Mouse (Mus musculus): Measurements from ENCODE around the gene Aspn.

The Aspn gene

DNA sequence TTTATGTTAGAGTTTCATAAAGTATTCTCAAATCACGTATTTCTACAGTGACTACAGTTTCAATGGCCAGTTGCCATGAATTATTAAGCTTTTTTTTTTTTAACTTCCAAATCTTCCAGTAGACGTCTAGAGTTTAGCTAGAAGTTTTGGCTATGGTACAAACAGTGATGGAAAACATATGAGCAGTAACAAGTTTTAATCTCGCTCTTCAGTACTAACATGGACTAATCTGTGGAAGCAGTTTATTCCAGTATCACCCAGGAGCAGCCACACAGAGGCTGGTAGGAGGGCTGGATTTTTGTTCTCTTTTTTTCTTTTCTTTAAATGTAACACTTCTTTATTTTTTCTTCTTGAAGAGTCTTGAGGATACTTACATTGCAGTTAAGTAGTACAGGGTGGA lies at the start of gene Aspn:
Gene Aspn, plus strand, starts transcription at position 165 of the 400 bp plus-strand sequence.
- in situ Hi-C loops (cut with MboI; ENCODE audit: unreplicated experiment in 2 of 2), result no loop called here

DNA sequence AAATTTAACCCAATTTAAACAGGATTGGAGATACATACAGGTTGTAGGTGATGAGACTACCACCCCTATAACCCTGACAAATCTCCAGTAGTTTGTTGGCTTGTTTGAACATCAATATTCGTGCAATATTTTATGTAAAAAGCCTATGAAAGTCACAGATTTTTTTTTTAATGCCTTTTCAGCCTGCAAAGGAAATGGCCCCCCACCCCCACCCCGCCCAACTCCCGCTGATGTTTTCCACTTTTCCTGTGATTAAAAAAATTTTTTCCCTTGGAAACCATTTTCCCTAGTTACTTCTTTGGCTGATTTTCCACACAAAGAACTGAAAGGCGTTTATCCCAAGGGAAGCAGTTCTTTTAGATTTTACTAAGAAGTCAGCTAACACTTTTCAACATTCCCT lies 39.7 kb upstream of the Aspn start, which contains the start of gene Ecm2:
Gene Ecm2, plus strand, starts transcription at position 301 of the 400 bp plus-strand sequence.
- in situ Hi-C loops (cut with MboI; ENCODE audit: unreplicated experiment in 2 of 2), result no loop called here

DNA sequence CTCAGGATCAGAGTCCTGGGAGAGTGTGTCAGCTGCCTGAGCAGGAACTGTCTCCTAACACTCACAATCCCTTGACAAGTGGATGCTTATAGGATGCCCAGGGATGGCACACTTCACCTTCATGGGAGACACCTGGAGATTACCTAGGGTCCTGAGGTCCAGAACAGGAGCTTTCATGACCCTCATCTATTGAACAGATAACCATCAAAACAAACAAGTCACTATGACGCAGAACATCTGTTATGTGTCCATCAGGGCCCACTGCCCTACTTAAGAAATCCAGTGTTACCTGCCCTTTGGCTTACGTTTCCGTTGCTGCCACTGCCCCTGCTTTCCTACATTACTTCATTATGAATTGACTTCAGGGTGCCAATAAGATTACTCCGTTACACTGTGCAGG lies 38.5 kb upstream of the Aspn start:
- in situ Hi-C loops (cut with MboI; ENCODE audit: unreplicated experiment in 2 of 2), result no loop called here

DNA sequence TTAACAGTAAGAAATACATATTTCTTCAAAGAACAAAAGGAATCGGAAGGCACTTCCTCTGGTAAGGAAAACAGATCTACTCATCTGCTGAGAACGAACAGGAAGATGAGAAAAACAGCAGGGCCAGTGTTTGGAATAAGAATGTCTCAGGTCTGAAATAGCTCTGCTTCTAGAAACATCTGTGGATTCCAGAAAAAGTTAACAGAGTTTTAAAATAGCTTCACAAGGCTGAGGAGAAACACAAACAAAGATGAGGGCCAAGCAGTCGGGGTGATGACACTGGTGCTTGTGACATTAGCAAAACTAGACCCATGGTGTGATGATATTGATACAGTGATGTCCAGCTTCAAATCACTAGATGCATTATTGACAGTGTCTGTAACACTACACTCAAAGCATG lies 37.1 kb upstream of the Aspn start:
- in situ Hi-C loops (cut with MboI; ENCODE audit: unreplicated experiment in 2 of 2), result no loop called here

DNA sequence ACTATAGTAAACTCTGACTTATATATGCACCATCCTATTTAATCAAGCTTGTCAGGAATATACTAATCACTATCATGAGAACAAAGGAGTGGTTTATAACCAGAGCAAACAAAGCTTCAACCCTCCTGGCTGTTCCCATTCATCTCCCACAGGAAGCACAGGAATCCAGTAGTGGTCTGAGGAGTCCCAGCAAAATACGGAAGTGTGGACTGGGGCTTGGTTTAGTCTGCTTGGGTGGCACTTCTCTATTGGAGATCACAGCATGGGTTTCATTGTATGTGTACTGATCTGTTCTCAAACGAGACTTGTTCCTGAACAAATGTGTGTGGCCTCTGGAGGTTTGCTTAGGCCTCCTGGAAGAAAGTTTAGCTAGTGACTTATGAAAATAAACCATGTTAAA lies 25.5 kb upstream of the Aspn start:
- in situ Hi-C loops (cut with MboI; ENCODE audit: unreplicated experiment in 2 of 2), result no loop called here

DNA sequence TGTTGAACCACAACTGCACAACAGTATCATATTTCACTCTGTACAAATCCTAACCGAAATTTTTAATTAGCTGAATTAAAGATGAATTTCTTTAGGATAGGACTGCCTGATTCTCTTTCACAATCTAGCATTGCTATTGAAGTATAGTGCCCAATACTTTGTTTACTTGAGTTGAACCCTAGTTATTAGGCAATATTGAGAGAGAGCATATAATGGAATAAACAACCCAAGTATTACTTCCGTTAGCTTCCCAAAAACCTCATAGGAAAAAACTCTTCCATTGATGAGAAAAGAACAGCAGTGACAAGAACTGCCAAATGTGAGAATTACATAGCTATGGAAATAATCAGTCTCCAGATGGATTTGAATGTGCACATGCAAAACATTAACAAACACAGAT lies 18.0 kb upstream of the Aspn start:
- in situ Hi-C loops (cut with MboI; ENCODE audit: unreplicated experiment in 2 of 2), result no loop called here

DNA sequence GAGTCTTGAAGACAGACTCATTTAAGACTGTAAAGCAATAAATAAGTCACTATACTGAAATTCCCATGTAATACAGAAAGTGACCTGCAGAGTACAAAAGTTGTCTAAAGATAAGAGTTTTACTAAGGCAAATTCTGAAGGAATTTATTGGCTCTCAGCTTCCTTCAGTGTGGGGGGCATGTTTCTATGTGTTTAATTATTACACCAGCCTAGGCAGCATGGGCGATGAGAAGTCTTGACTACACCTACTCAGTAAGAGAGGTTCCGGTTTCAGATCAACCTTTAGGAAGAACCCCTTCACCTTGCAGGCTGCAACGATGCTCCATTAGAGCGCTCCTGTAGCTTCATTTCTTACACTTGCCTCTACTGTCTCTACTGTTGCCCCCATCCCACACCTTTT lies 13.6 kb upstream of the Aspn start:
- in situ Hi-C loops (cut with MboI; ENCODE audit: unreplicated experiment in 2 of 2), result no loop called here

DNA sequence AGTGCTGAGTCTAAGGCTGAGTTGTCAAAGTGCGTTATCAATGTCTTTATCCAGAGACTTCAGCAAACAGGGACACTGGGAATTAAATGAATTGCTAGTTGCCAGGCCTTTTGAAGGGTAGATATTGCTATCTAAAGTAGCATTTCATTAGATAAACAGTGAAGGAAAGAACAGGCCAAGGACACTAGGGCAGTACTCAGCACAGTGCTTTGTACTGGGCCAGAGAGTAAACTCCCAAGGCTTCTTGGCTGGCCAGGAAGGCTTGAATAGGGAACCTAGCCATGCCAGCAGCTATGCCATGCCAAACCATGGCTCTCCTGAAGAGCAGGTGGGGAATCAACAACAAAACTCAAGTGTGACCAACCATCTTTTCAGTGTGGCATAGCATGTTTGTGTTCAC lies 7.3 kb upstream of the Aspn start:
- in situ Hi-C loops (cut with MboI; ENCODE audit: unreplicated experiment in 2 of 2), result no loop called here

DNA sequence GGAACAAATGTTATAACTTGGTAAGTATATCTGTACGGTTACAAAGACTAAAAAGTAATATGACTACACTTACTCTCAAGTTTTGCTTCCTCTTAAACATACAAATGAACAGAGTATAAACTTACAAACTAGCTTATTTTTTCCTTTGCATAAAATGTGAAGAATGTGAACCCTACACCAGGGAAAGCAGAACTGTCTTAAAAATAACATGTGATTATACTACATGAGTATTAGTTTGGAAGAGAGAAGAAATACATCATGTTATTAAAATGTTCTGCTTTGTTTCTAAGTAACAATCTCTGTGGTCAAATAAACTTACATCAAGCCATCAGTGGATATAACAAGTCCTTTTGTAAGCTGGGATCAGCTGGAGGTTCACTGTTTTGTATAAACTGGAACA lies 5.5 kb upstream of the Aspn start:
- in situ Hi-C loops (cut with MboI; ENCODE audit: unreplicated experiment in 2 of 2), result no loop called here

DNA sequence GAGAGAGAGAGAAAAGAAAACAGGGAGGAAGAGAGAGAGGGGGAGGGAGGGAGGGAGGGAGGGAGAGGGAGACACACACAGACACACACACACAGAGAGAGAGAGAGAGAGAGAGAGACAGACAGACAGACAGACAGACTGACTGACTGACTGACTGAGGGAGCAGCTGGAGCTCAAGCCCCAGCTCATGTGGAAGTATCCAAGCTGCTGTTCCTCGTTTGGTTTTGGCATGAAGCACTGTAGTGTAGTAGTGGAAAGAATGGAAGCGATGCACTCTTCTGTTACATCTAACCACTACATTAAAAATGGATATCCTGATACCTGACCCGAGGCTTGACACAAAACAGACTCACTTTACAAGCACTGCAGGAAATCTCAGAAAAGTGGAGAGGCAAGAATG lies 1.4 kb downstream of the Aspn start:
- in situ Hi-C loops (cut with MboI; ENCODE audit: unreplicated experiment in 2 of 2), result no loop called here

DNA sequence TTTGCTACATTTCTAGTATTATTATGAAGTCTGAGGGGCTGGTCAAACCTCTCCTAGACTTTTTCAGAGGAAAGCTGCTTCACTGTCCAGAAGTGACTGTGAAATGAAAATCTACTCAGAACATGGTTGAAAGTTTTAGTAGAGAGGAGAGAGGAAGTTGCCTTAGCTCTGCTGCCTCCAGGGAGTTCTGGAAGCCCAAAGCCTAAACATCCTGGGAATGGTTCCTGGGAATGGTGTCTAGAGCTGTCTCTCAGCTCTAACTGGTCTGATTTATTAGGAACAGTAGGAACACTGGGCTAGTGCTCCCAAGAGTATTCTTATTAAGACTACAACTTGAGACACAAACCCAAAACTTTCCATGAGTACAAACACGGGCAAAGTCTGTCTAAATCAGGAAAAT lies 2.3 kb downstream of the Aspn start:
- in situ Hi-C loops (cut with MboI; ENCODE audit: unreplicated experiment in 2 of 2), result no loop called here

DNA sequence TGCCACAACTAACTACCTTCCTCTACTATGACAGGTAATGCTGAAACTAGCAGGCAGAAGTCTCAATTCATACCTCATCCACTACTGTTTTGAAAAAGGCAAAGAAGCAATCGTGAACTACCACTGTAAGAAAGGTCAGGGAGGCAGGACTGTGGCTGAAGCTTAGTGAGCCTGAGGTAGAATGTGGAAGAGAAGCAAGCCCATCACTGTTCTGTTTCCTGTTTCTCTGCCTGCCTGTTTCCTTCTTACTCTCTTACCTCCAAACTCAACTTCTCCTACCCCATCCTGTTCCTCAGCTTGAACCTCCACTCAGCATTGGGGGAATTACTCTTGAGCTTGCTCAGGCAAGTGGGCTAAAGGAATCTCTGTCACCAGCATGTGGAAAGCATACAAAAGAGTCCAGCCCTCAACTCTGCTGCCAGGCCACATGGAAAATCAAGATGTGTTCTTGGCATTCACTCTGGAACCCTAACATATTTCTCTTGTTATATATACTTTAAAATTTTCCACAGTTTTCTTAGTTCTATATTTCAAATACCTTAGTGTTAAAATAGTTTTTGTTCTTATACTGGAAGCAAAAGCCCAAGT lies 3.4 kb downstream of the Aspn start:
- in situ Hi-C loops (cut with MboI; ENCODE audit: unreplicated experiment in 2 of 2), result no loop called here

DNA sequence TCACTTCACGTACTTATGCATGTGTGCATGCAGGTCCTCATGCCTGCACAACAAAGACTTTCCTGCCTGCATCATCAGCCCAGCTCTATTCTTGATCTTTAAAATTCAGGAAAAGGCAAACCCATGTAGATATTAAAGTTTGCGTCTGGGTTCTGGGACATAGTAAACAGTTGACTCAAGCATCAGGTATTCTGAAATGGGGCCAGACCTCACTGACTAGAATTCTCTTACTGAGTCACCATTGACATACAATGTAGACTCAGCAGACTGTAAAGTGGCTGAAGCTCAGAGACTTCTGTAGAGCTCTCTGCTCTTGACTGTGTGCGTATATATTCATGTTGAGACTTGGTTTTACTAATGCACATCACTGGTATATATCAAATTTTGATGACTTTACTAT lies 5.4 kb downstream of the Aspn start:
- in situ Hi-C loops (cut with MboI; ENCODE audit: unreplicated experiment in 2 of 2), result no loop called here

DNA sequence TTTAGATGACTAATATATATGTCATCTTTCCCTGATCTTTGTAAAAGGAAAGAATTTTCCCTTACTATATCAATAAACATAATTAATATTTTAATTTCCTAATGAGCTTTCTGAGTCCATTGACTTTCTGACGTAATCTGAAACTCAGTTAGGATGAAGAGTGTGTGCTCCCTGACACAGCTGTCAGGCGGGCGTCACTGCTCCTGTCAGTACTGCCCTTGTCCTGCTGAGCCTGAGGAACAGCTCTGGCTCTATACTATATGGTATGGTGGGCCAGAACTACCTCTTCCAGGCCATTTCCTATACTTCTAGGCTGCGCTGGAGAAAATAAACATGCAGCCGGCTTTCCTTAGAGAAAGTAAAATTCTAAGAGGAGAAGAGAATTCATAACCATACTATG lies 10.3 kb downstream of the Aspn start:
- in situ Hi-C loops (cut with MboI; ENCODE audit: unreplicated experiment in 2 of 2), result no loop called here

DNA sequence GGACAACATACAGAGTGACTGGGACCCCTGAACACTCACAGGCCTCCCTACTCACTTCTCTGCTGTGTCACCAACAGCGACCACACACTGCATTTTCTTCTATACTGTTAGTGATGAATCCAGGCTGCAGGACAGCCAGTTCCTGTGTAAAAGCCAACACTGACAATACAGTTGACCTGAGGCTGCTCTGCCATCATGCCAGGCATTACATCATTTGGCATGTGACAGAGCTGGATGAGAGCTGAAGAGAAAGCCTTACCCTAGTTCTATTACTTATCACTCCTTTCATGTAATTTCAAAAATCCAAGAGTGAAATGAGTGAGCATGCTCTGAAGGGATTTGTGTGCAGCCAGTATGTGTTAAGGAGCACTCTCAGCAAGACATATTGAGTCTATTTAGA lies 12.0 kb downstream of the Aspn start:
- in situ Hi-C loops (cut with MboI; ENCODE audit: unreplicated experiment in 2 of 2), result no loop called here

DNA sequence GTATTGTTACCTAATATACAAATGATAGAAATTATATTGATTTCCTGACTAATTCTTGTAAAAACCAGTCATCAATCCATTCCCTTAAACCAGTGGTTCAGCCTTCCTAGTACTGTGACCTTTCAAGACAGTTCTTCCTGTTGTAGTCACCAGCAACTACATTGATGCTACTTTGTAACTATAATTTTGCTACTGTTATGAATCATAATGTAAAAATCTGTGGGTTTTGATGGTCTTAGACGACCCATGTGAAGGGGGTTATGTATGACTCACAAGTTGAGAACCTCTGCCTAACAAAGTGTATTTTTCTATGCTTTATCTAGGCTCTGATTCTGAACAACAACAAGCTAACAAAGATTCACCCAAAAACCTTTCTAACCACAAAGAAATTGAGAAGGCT lies 12.7 kb downstream of the Aspn start:
- in situ Hi-C loops (cut with MboI; ENCODE audit: unreplicated experiment in 2 of 2), result no loop called here

DNA sequence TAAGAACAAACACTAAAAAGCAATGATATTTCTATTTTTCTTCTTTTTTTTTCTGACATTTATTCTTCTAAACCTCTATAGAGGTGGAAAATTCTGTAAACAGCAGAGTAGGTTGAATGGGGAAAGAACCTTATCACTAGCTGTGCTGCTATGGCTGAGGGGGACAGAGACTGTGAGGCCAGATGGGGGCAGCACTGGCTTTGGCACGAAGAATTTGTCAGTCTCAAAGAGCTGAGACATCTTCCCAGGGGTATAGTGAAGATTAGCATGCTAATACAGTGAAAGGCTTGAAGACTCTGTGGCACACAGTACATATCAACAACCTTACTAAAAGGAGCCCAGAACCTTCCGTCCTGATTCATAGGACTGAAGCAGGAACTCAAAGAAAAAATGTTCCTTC lies 14.9 kb downstream of the Aspn start:
- in situ Hi-C loops (cut with MboI; ENCODE audit: unreplicated experiment in 2 of 2), result no loop called here

DNA sequence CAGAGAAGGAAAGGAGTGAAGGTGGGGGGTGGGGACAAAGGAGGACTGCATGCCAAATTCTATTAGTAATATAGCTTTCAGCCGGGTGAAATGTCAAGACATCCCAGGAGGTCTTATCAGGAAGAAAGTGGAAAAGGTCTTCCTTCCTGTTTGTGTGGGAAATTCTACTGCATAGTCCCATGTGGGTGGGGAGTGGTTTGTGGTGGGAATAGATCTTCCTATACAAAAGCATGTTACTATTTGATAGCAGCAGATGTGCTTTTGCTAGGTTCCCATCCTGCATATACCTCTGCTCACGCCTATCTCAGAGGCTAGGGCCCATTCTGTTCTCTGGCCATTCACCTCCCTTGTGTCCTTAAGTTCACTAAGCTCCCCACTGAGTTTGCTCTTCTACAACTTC lies 16.6 kb downstream of the Aspn start:
- in situ Hi-C loops (cut with MboI; ENCODE audit: unreplicated experiment in 2 of 2), result no loop called here

DNA sequence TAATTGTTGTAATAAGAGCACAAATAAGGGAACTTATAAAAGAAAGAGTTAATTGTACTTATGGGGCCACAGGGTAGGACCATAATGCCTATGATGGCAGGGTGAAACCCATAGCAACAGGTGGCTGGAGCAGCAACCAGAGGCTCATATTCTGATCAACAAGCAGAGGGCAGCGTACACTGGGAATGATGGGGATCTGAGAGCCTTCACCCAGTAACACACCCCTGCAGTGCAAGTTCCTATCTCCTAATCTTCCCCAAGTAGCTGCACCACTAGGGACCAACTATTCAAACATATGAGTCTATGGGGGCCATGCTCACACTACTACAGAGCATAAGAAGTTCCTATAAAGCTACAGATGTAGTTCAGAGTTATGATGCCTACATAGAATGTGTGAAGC lies 20.1 kb downstream of the Aspn start:
- in situ Hi-C loops (cut with MboI; ENCODE audit: unreplicated experiment in 2 of 2), result no loop called here

DNA sequence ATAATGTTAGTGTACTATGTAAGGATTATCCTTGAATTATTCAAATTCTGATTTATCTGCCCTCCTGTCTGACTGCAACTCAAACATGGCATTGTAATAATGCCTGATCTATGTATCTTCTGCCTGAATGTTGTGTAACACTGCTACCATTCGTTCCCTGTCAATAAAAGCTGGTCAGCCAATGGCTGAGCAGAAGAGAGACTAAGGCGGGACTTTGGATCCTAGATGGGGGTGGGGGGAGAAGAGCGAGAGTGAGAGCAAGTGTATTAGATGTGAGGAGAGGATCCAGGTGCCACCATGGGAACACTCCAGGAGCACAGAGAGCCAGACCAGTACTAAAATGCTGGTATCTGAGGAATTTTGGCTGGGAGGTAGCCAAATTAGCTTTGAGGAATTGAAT lies 26.1 kb downstream of the Aspn start:
- in situ Hi-C loops (cut with MboI; ENCODE audit: unreplicated experiment in 2 of 2), result no loop called here

DNA sequence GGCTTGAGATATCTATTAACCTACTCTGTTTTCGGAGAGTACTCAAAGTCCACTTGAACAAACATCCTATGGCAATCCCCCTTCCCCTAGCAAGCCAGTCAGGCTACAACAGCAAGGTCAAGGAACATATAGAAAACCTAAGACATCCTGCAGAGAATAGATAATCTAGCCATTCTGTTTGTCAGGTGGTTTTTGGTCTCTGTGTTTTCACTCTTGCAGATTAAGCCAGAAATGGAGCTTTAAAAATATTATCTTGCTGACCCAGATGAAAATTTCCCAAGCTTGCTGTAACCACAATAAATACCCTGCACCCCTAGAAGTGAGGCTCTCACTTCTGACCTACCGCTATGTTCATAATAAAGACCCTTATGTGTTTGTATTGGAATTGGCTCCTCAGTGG lies 27.2 kb downstream of the Aspn start:
- in situ Hi-C loops (cut with MboI; ENCODE audit: unreplicated experiment in 2 of 2), result no loop called here

DNA sequence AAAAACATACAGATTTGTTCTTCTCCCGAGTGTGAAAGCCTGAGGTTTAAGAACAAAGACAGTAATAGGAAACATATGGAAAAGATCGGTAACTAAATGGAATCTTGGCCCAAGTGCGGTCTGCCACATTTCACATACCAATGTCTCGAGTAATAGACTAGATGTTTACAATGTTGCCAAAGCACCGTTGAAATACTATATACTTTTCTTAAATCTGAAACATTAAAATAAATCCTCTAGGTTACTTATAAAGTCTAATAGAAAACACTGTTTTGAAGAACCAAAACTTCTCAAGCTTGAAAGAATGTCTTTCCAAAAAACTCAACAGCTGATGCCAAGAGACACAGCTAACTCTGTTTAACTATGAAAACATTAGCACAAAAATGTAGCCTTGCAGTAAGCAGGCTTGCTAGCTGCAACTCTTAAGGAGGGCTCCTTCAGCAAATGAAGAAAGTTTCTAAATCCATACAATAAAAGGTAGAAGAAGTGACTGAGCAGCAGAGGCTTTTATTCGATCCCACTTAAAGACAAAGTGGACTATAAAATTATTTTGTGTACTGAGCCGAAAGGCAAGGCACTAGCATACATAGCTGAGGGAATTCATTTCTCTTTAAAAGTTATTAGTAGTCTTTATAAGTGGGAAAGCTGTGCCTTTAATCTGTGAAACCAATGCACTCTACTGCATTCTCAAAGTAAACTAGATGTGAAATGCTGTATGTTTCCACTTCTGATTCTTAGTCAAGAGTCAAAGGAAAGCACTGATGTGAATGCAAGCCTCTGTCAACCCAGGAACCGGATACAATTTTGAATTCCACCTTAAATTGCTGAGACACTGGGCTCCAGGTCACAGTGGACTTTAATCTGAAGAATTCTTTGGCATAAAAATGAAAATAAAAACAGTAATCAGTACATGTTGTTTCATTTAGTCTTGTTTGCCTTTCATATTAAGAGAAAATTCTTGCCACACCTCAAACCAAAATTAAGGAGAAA lies 37.6 kb downstream of the Aspn start, which contains the start of gene Omd:
Gene Omd, plus strand, starts transcription at position 922 of the 990 bp plus-strand sequence.
- in situ Hi-C loops (cut with MboI; ENCODE audit: unreplicated experiment in 2 of 2), result no loop called here

Measured in v-Abl transformed pro-B cells (cell line).